Mouse (Mus musculus) left cerebral cortex, postnatal 36 days (tissue): ENCODE measurements around the gene Psen1. TPM values are rescaled to one million over a fixed set of nuclear protein-coding genes. Genes with fewer than 3 reads are reported as not detected.

Source experiments
- DNase-seq, 2 experiments: peaks; one replicate each; pipeline ENCODE4 v3.0.0; 2021 to 2022; ENCODE audit warnings: low spot score in 2 of 2, mixed read lengths in 1 of 2
- intact Hi-C: fragments of 180-260 bp; cut with DNase I; formaldehyde crosslinking; loops from one replicate; pipeline ENCODE4 v1.15.1; 2025
- total RNA-seq, 2 experiments: library from RNA; stranded (reverse); gene quantifications; 2 replicates each; pipeline ENCODE4 v1.2.3; 2021

Psen1 gene
- total RNA-seq, result 10 to 100 TPM; 62.9 to 63.5 TPM

GRCm38 (mm10) chr12:83687934-83688315 lies at the start of gene Psen1:
TSS of gene Psen1 (plus strand) at chr12:83688152.
- intact Hi-C loops, result no loop called here
- peak; percentile 93 to 95 for DNase-seq

DNA sequence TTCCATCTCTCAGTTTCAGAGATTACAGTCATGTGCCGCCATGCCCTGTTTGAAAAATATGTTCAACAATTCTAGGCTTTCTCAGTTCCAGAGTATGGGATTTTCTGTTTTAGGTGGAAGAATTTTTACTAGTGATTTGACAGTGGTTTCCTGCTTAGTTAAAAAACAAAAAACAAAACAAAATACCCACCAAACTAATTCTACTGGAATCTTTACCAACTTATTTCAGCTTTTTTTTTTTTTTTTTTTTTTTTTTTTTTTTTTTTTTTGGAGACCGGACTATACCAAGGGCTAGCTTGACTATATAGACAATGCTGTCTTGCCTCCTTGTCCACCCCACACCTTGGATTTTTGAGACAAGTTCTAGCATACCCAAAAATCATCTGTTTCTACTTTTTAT lies 46.7 kb upstream of the Psen1 start:
- intact Hi-C loops, result no loop called here
- DNase-seq, result no peak

DNA sequence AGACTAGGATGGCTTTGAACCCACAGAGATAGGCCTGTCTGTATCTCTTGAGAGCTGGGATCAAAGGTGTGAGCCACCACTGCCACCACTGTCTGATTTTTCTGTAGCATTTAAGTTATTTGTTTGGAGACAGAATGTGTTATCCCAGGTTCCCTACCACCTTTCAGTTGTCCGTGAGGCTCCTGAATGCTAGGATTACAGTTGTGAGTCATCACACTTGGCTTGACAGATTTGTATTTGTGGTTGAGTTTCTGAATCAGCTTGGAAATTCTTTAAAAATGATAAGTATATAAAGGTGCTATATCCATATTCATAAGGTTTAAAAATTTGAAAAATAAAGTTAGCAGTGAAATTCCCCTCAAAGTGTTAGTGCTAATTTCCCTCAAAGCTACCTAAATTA lies 44.8 kb upstream of the Psen1 start:
- intact Hi-C loops, result no loop called here
- DNase-seq, result no peak

DNA sequence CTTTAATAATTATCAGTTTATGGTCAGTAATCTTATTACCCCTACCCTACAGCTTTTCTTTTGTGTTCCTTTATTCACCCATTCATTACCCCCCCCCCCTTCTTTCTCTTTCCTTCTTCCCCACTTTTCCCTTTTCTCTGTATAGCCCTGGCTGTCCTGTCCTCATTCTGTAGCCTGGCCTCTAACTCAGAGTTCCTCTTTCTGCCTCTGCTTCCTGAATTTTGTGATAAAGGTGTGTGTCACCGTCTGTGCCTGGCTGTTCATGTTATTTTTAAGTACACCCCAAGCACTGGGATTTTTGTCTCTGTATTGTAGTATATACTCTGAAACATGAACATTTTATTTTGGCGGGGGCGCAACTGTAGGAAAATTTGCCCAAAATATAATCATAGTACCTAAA lies 37.6 kb upstream of the Psen1 start:
- no peak for DNase-seq
- intact Hi-C loops, result no loop called here

GRCm38 (mm10) chr12:83651414-83651813 lies 36.5 kb upstream of the Psen1 start:
- intact Hi-C loops, result no loop called here
- DNase-seq, result no peak

DNA sequence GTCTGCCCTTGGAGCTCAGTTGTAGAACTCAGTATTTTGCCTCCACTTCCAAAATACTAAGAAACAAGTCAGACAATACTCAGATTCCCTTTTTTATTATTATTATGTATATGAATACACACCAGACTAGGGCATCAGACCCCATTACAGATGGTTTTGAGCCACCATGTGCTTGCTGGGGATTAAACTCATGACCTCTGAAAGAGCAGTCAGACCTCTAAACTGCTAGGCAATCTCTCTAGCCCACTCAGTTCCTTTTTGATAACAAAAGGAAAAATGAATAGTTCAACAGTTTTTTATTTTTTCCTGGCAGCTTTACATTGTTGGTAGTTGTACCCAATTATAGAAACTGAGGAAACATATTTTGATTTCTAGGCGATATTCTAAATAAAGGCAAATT lies 2.5 kb upstream of the Psen1 start:
- intact Hi-C loops, result no loop called here
- no peak for DNase-seq

DNA sequence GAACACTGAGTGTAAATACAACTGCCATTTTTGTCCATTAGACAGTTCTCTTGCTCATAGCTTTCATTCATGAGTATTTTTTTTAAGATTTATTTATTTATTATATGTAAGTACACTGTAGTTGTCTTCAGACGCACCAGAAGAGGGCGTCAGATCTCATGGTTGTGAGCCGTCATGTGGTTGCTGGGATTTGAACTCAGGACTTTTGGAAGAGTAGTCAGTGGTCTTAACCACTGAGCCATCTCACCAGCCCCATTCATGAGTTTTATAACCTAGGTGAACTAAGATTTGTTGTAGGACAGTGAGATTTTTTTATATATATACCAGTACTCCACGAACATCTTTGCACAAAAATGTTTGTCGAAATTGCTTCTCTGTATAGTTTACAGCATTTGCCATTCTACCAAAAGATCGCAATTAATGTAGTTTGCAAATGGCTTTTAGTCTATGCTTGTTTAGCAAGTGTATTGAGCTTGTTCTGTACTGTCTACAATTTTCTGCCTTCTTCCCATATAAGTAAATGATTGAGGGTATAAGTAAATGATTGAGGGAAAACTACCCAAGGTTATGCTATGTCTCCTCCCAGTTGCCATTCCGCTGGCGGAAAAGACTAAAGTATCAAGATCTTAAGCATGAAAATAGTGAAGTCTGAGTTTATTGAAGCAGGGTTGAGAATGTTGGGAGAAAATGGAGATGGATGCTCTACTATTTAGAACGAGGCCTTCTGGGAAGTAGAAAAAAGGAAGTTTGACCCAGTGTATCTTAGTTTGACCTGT lies 1.2 kb upstream of the Psen1 start:
- no peak for DNase-seq
- intact Hi-C loops, result no loop called here

DNA sequence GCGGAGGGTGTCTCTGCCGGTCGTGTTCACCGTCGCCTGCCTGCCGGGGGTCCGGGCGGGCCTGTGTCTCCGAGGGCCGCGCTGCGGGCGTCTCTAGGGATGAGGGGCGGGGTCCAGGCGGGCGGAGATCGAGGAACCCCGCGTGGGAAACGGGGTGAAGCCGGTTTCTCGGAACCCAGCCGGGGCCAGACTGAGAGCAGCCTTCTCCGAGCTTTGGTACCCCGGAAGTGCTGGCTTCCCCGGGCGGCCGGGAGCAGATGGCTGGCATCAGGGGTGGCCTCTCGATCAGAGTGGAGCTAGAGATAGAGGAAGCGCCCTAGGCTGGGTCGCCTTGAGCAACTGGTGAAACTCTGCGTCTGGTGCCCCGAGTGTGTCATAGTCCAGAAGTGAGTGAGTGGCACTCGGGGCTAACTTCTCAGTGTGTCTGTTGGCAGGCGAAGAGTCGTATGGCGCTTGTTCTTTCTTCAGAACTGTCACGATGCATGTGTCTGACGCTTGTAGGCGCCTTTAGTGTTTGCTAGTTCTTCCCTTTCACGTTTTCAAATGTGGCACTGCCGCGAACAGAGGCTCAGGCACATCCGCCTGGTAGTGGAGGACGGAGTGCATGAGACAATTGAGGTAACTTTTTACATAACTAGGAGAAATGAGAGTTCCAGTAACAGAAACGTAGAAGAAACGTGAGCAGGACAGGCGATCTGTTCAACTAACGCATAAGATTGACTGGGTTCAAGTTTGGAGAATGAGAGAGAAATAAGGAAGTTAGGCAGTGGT lies 549 bp downstream of the Psen1 start:
- intact Hi-C loops, result no loop called here
- peak in 1 of 2 experiments; percentile 48 for DNase-seq

GRCm38 (mm10) chr12:83689087-83689432 lies 1.1 kb downstream of the Psen1 start:
- intact Hi-C loops, result no loop called here
- DNase-seq, result no peak

- no peak for DNase-seq
- intact Hi-C loops, result no loop called here
Observed at GRCm38 (mm10) chr12:83694011-83694410, 6.1 kb downstream of the Psen1 start.

DNA sequence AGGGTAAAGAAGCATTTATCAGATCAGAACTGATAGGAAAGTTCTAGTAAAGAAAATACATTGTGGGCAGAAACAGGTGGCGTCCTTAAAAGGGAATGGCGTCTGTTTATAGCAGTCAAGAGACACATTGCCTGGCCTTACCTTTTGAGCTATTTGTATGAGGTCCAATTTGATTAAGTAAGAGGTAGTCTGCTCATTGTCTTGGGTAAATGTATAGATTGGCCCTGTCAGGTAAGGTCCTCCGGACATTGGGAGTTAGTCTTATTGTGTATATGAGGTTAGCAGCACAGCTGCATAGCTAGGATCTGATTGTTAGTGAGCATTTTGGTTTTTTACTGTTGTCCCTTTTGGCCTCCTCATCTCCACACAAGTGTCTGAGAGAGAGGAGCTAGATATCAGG lies 6.7 kb downstream of the Psen1 start:
- DNase-seq, result no peak
- intact Hi-C loops, result no loop called here

GRCm38 (mm10) chr12:83698637-83699036 lies 10.7 kb downstream of the Psen1 start:
- intact Hi-C loops, result no loop called here
- DNase-seq, result no peak

- DNase-seq, result no peak
- intact Hi-C loops, result no loop called here
Observed at GRCm38 (mm10) chr12:83701608-83702007, 13.7 kb downstream of the Psen1 start.

- intact Hi-C loops, result no loop called here
- DNase-seq, result no peak
Observed at GRCm38 (mm10) chr12:83702796-83703195, 14.8 kb downstream of the Psen1 start.

- intact Hi-C loops, result no loop called here
- no peak for DNase-seq
Observed at GRCm38 (mm10) chr12:83706951-83707350, 19.0 kb downstream of the Psen1 start.

DNA sequence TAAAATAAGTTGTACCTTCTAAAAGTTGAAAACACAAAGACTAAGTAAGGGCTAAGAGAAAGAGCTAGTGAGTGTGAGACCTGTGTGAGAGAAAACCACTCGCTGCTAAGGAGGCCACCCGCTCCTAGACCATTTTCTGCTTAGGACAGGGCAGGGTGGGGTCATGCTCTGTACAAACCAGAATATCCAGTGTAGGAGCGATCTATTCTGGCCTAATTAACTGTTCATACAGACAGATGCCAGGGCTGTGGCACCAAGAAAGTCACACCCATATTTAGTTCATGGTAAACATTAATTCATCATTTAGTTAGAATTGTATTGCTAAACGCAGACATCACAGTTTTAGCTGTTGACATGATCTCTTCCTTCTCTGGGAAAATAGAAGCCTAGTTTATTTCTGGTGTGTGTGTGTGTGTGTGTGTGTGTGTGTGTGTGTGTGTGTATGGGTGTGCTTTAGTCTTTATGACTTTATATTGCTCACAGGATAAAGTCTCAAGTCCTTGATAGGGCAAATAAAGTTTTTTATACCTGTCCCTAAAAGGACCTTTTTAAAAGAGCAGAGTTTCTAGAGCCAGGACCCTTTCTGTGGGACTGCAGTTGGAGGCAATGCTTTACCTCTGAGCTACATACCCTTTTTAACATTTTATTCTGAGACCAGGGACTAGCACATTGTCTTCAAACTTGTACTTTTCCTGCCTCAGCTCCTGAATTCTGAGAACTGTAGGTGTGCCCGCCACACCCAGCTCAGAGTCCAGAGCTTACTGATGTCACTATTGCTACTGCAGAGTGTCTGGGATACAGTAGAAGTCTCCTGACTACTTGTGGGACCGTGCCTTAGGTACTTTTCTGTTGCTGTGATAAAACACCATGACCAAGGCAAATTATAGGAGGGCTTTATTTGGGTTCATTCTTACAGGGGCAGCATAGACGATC lies 20.5 kb downstream of the Psen1 start:
- intact Hi-C loops, result no loop called here
- no peak for DNase-seq

- no peak for DNase-seq
- intact Hi-C loops, result loop anchor here (5.0 to 10.0 kb wide), 2 partner anchors 57 to 225 kb away; no protein-coding TSS in a partner anchor
Observed at GRCm38 (mm10) chr12:83709934-83710333, 22.0 kb downstream of the Psen1 start.

- intact Hi-C loops, result loop anchor here (5.0 to 10.0 kb wide), 2 partner anchors 54 to 221 kb away; no protein-coding TSS in a partner anchor
- DNase-seq, result peak in 1 of 2 experiments; percentile 33
Observed at GRCm38 (mm10) chr12:83713749-83714148, 25.8 kb downstream of the Psen1 start.

GRCm38 (mm10) chr12:83716416-83717184 lies 28.6 kb downstream of the Psen1 start:
- DNase-seq, result peak; percentile 27 to 32

More at GRCm38 (mm10) chr12:83716416-83717184, 28.6 kb downstream of the Psen1 start:
- intact Hi-C loops, result loop anchor here (10.0 kb wide), 1 partner anchor 218 kb away; no protein-coding TSS in a partner anchor
